Mouse (Mus musculus) liver, postnatal 0 days (tissue): ENCODE measurements at regions not wholly inside any gene's neighbourhood (a gene's known extent, or its start where the extent isn't known, plus 50 kb on each side); places are given as distances from the start of the nearest gene placed in this dataset.

Source experiments
- CTCF ChIP-seq: sonication (generic); IDR thresholded peaks from 2 replicates; pipeline ENCODE4 v1.5.1; 2016; ENCODE audit warnings: antibody characterized with exemption, low read depth
- EP300 ChIP-seq: IDR thresholded peaks from 2 replicates; pipeline ENCODE4 v1.6.1; 2016; ENCODE audit warnings: antibody characterized with exemption, low read depth, mild to moderate bottlenecking

GRCm38 (mm10) chr14:98533600-98533999, 364.0 kb upstream of the Dach1 start:
- no peak for TF ChIP-seq CTCF
- no peak for TF ChIP-seq EP300
